Mouse (Mus musculus) right cerebral cortex, adult 18-20 months (tissue): ENCODE results near the gene Fermt3.
A peak's percentile ranks its signal among the peaks of the same experiment; 100 is the strongest.

Experiments used
- DNase-seq: peaks from one replicate; pipeline ENCODE4 v3.0.0; 2022; ENCODE audit warnings: mixed read lengths

The Fermt3 gene

DNA sequence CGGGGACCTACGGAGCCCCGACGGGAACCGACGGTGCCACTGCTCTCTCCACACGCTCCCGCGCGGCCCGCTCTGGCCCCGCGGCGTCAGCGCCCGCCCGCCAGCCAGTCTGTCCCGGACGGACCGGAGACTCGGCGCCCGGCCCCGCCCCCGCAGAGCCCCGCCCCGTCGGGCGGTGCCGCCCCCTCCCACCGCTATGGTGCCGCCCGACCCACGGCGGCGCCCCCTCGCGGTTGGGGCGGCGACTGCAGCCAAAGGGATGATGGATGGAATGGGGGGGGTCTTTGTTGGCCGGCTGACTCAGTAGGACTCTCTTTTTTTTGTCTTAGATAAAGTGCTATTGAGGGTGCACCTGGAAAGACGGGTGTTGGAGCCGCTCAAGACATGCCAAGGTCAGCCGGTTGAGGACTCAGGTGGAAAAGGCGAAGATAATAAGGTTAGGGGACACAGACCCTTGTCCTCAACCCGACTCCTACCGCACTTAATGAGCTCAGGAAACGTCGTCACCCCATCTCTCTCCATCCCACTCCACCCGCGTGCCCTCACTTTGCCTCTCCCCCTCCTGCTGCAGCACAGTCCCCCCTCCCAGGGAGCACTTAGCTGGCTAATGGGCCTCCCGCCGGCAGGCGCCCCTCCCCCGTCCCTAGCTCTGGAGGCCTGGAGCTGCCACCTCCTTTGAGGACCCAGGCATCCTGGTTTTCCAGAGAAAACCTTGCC, 49.4 kb downstream of the Fermt3 start:
- no peak for DNase-seq

DNA sequence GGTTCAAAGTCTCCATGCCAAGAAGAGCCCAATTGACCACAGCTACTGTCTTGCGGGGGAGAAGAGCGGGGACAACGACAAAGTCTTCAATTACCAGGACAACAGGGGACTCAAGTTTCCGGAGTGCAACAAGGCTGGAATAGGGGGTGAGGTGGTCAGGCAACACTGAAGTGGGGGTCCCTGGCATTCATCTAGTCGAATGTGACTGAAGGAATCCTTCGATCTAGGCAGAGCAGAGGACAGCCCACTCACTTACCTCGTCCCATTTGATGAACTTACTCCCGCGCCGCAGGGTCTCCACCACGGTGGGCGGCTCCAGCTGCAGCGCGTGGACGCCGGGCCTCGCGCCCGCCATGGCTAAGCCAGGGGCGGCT, 50.0 kb downstream of the Fermt3 start:
- no peak for DNase-seq

DNA sequence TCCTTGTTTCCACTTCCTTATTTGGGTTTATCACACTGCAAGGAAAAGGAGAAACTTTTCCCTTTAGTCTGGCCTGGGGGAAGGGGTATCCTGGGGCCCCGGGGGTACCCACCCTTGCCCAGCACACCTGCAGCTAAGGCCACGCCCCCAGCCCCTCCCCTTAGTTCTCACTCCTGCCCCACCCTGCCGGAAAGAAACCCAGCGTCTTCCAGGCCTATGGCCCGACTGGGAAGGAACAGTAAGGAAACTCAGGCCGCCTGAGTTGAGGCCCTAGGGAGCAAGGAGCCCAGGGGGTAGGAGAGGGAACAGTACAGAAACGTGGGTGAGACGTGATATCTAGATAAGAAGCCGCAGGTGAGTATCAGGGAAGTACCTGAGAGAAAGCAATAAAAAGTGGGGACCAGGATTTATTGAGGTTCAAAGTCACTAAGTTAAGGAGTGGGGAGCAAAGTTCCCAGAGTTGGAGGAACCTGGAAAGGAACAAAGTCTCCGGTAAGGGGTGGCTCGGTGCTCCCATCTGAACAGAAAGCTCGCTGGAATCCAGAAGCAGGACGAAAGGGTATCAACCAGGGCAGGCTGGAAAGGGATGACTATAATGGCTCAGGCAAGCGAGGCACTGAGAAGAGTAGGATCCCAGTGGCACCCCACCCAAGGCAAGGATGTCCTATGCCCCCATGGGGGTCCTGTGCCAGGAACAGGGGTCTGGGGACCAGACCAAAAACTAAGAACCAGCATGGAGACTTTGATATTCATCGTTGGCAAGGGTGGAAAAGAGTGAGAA, 50.6 kb downstream of the Fermt3 start:
- DNase-seq, result no peak

DNA sequence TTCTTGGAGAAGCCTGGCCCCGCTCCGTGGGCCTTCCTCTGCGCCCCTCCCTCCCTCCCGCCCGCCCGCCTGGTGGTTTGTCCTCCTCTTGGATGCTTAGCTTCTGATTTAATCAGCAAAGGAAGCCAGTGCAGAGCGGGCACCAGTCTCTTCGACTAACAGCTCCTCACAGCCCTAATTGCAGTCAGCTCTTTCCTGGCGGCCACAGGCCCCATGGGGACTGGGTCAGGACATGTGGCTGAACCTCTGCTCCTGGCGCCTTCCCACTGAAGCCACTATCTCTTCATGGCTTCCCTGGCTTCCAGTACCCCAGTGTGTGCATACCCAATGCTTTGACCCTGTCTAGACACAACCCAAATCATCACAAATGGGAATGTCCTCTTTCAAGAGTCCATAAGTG, 62.8 kb downstream of the Fermt3 start:
- DNase-seq, result no peak

DNA sequence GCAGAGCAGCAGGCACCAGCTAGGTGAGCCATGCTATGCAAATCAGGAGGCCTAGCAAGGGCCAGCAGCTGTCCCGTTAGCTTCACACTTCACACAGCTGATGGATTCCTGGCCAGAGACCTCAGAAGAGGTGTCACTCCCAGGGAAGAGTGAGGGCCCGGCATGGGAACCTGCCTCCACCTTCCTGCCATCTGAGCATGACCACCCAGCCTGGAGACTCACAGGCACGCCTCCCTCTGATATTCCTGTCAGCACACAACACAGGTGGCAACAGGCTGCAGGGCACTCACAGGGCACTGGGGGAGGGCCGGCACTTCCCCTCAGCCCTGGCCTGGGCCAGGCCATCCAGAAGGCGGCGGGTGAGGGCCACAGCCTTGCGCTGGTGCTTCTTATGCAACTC, 63.8 kb downstream of the Fermt3 start:
- no peak for DNase-seq

DNA sequence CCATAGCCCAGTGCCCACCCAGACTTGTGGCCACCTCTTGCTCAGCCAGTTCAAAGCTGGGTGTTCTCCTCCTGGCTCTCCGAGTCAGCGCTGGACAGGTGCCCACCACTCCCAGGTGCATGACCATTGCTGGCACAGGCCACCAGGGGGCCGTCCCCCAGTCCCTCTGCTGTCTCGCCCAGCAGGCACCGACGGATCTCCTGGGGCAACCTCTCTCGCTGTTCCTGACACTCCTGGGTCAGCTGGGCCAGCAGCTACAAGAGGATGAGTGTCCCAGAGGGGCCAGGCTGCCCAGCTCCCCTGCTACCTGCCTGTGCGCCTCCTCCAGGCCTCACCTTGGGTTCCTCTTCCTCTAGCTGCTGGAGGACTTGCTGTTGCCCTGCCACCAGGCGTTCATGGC, 65.2 kb downstream of the Fermt3 start:
- no peak for DNase-seq

DNA sequence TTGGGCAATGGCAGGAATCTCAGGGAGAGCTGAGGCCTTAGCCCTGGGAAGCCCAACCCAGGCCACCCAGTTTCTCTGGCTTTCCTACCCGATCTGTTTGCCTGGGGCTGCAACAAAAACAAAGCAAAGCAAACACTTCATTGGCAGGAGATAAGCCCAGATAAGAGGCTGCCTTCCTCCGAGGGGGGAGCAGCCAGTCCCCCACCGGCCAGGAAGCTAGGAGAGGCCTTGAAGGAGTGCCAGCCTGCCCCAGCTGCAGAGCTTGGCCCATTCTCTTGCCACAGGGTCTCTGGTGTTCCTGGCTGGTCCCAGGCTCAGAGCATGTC, 66.6 kb downstream of the Fermt3 start:
- no peak for DNase-seq

DNA sequence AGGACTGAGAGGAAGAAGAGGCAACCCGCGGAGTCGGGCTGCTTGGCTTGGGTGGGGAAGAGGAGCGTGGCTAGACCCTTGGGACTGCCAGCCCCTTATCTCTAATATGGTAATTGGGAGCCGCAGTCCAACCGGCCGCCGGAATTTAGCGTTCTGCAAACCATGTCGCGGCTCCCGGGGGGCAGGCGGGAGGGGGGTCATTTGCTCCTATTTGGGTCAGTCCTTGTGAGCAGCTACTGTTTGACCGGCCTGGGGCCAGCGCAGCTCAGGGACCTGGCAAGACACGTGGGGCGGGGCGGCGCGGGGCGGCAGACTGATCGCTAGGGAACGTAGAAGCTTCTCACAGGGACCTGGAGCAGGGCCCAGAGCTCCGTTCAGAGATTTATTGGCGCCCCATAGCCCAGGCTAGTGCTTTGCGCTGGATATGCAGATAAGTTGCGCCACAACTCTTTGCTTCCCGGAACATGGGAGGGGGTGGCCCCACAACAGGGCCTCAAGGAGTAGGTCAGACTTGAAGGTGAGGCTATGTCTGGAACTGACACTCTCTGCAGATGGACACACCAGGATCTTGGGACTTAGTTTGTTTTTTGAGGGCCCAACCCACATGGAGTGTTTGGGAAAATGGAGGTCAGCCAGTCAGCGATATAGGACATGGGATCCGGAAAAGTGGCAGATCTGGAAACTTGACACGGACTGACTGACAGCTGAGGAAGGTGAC, 67.1 kb downstream of the Fermt3 start:
- peak; percentile 69 for DNase-seq

DNA sequence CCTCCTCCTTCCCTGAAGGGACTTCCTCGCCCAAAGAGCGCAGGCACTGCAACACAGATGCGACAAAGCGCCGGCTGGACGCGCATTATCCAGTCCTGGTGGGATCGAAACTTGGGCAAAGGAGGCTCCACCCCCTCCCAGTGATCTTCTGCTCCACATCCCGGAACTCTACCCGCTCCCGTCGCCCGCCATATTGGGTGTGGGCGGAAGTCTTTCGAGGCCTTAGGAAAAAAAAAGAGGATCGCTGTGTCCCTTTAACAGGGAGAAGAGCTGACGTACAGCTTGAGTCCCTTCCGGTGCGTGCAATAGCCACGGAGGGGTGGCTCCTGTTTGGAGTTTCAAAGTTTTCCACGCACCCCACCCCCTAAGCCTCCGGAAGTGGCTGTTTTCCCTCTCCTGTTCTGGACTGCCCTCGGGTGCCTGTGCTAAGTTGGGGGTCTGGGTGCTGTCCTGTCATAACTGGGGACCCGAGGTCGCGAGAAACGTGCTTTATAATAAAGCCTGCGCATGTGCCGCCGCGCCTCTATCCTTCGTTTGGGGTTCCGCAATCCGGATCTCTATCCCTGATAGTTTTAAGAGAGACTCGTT, 67.8 kb downstream of the Fermt3 start:
- peak; percentile 97 for DNase-seq

DNA sequence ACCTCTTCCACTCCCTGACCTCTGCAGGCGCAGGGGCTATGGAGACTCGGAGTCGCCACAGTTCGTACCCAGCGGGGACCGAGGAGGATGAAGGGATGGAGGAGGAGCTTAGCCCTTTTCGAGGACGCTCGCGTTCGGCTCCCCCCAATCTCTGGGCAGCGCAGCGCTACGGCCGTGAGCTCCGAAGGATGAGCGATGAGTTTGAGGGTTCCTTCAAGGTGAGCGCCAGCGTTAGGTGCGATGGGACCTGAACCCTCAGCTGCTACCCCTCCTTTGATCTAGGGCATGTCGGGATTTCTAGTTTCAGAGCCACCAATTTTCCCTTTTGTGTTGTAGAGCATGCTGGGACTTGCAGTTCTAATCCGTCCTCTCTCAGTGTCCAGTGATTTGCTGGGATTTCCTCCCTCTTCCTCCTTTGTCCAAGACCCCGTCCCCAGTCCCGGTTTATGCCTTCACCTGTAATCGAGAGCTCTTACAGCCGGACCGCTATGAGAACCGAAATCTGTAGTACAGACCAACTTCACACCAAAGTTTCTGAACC, 68.6 kb downstream of the Fermt3 start:
- peak; percentile 56 for DNase-seq

DNA sequence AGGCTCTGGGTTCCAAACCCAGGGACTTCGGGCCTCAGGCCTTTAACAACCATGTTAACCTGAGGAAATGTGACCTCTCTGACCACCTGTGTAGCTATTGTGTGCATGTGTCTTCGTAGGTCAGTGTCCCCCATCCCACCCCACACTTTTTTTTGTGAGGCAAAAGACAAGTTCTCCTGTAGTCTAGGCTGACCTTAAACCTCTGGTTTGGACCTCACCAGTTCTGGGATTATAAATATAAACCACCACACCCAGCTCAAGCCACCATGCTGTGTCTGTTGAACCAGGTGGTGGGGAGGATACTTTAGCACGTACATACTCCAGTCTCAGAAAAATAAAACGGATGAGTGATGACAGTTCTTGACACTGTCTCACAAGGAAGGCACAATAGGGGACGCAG, 69.3 kb downstream of the Fermt3 start:
- no peak for DNase-seq

DNA sequence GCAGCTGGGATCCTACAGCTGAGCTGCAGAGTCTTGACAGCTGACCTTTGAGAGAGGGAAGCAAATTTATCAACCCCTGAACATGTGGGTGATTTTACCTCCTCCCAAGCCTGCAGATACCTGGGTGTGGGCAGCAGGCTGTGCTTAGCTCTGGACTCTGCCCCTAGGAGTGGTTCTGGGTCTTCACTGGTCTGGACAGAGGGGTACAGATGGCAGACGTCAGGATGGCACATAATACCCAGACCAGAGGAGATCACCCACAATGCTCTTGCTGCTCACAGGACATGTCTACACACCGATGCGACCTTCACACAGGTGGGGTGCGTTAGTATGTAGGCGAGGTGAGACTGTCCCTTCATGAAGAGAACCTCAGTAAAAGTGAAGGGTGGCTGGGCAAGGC, 69.7 kb downstream of the Fermt3 start:
- no peak for DNase-seq
